Mouse (Mus musculus) lung, embryonic 14.5 days (tissue): ENCODE data around the gene 4930556J24Rik. TPM values are rescaled to one million over a fixed set of nuclear protein-coding genes. Genes with fewer than 3 reads are reported as not detected.

Experiments
- ATAC-seq: fragments of 200-750 bp; cut with Nextera tagmentation; 2 replicates; pipeline ENCODE4 v1.8.0; 2017; ENCODE audit warnings: mild to moderate bottlenecking, moderate TSS enrichment, moderate library complexity; ENCODE audit not compliant: insufficient read depth
- DNase-seq: peaks from one replicate; pipeline ENCODE4 v3.0.0-alpha.2; 2015
- H3K27ac ChIP-seq: fragments of 300-500 bp; sonication (generic); 2 replicates; pipeline ENCODE4 v1.5.1; 2014; ENCODE audit warnings: low read depth, mild to moderate bottlenecking, moderate library complexity
- H3K27me3 ChIP-seq: fragments of 300-500 bp; sonication (generic); 2 replicates; pipeline ENCODE4 v1.6.1; 2014; ENCODE audit warnings: low read length, control low read depth; ENCODE audit not compliant: insufficient read depth
- H3K36me3 ChIP-seq: fragments of 300-500 bp; sonication (generic); 2 replicates; pipeline ENCODE4 v1.6.1; 2014; ENCODE audit warnings: control low read depth; ENCODE audit not compliant: insufficient read depth
- H3K4me1 ChIP-seq: fragments of 300-500 bp; sonication (generic); 2 replicates; pipeline ENCODE4 v1.6.1; 2014; ENCODE audit warnings: antibody characterized with exemption, control low read depth; ENCODE audit not compliant: insufficient read depth
- H3K4me2 ChIP-seq: fragments of 300-500 bp; sonication (generic); 2 replicates; pipeline ENCODE4 v1.6.1; 2014; ENCODE audit warnings: mild to moderate bottlenecking
- H3K4me3 ChIP-seq: fragments of 300-500 bp; sonication (generic); 2 replicates; pipeline ENCODE4 v1.5.1; 2014; ENCODE audit warnings: low read depth, low read length
- H3K9ac ChIP-seq: fragments of 300-500 bp; sonication (generic); 2 replicates; pipeline ENCODE4 v1.6.1; 2014
- H3K9me3 ChIP-seq: fragments of 300-500 bp; sonication (generic); 2 replicates; pipeline ENCODE4 v1.6.1; 2016; ENCODE audit warnings: low read depth, low read length, control low read depth
- CTCF ChIP-seq: IDR thresholded peaks from 2 replicates; pipeline ENCODE4 v1.5.1; 2016; ENCODE audit warnings: antibody characterized with exemption, low read depth
- WGBS: fragments of 180-500 bp; shearing (Covaris S2); extraction: QIAGEN DNeasy Blood & Tissue Kit; methylation state at CpG from one replicate; pipeline ENCODE4 v1.1.7; 2014; 5-methylcytosine and 5-hydroxymethylcytosine counted together
- polyA plus RNA-seq: library from polyadenylated mRNA; unstranded; fragments of >200 nt; fragmentation: Nextera tagmentation; extraction: Ambion mirVana; gene quantifications from 2 replicates; pipeline ENCODE4 v1.2.1, GENCODE M21; 2014

Gene 4930556J24Rik
- polyA plus RNA-seq, 1 experiment from 2014 or later, result 0.16 TPM

DNA sequence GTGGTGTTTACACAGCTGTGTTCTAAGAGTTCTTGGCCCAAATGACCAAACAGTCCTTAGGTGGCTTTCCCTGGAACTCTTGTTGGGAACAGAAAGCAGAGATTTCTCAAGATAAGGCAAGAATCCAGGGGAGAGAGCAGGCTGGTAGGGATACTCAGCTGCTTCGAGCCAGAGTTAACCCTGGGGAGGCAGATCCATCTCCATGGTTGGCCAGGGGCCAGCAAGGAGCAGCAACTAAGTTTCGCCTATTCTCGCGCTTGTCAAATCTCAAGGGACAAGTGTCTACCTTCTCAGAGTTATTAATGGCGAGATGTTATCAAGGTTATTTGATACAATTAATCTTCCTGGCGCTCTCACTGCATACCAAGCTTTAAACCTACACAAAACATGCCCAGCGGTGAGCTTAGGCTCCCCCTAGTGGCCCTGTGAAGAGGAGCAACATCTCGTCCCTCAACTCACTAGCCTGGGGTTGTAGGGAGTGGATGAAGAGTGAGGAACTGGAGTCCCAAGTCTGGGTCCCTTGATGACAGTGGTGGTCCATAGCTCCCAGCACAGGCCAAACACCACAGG is 55.2 kb downstream of the 4930556J24Rik start:
- WGBS, result 46% methylated on average over 8 of the region's 8 CpGs
- Histone ChIP-seq H3K36me3 (peaks cover 8% of the 10 kb centered on the region; the same call in 1 of the 2 replicates), H3K4me1 (no peaks in the 10 kb centered on the region), H3K27ac (no peak overlapping the region), H3K27me3 (no peaks in the 10 kb centered on the region), H3K9ac (no peak overlapping the region), H3K9me3 (no peaks in the 10 kb centered on the region), H3K4me3 (no peak overlapping the region), H3K4me2 (no peak overlapping the region)
- no peak for ATAC-seq
- peak; percentile 76 for DNase-seq
- TF ChIP-seq CTCF, result peak; percentile 78

DNA sequence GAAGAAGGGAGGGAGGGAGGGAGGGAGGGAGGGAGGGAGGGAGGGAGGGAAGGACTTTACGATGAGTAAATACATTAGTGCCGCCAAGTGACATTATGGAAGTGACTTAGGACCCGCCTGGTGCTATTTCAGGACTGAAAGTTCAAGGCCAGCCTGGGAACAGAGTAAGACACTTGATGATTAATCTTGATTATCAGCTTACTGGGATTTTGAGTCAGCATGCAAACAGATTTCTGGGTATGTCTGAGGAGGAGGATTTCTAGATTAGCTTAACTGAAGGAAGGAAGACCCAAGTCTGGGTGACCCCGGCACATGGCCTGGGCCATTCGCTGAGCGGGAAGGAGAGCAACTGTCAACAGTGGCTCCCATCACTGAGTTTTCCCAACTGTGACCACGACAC is 56.1 kb downstream of the 4930556J24Rik start:
- DNase-seq (no peak), ATAC-seq (no peak)
- Histone ChIP-seq H3K27me3 (no peaks in the 10 kb centered on the region), H3K27ac (no peak overlapping the region), H3K9me3 (no peaks in the 10 kb centered on the region), H3K9ac (no peak overlapping the region), H3K4me2 (no peak overlapping the region), H3K4me3 (no peak overlapping the region), H3K4me1 (no peaks in the 10 kb centered on the region), H3K36me3 (peaks cover 8% of the 10 kb centered on the region; the same call in 1 of the 2 replicates)
- WGBS, result 80% methylated on average over 7 of the region's 7 CpGs
- no peak for TF ChIP-seq CTCF

DNA sequence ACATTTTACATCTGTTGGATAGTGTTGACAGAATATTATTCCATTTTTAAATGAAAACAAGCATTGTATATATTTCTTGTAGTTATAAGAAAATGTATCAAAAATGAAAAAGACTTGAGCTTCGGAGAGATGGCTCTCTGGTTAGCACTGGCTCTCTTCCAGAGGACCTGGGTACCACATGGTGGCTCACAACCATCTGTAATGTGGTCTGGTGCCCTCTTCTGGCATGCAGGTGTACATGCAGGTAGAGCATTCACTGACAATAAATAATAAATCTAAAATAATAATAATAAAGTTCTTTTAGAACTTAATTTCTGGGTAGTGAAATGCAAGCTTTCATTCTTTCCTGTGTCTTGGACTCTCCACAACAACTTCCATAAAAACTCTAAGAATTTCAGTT is 57.8 kb downstream of the 4930556J24Rik start:
- ATAC-seq (no peak), DNase-seq (peak; percentile 49)
- H3K4me1 ChIP-seq, result no peaks in the 10 kb centered on the region
- no peak overlapping the region for H3K27ac ChIP-seq
- peak; percentile 56 for TF ChIP-seq CTCF
- 35% methylated on average over 1 of the region's 1 CpGs for WGBS
- no peak overlapping the region for H3K4me2 ChIP-seq
- no peaks in the 10 kb centered on the region for H3K9me3 ChIP-seq
- no peak overlapping the region for H3K4me3 ChIP-seq
- peaks cover 8% of the 10 kb centered on the region; the same call in 1 of the 2 replicates for H3K36me3 ChIP-seq
- H3K27me3 ChIP-seq, result no peaks in the 10 kb centered on the region
- no peak overlapping the region for H3K9ac ChIP-seq

DNA sequence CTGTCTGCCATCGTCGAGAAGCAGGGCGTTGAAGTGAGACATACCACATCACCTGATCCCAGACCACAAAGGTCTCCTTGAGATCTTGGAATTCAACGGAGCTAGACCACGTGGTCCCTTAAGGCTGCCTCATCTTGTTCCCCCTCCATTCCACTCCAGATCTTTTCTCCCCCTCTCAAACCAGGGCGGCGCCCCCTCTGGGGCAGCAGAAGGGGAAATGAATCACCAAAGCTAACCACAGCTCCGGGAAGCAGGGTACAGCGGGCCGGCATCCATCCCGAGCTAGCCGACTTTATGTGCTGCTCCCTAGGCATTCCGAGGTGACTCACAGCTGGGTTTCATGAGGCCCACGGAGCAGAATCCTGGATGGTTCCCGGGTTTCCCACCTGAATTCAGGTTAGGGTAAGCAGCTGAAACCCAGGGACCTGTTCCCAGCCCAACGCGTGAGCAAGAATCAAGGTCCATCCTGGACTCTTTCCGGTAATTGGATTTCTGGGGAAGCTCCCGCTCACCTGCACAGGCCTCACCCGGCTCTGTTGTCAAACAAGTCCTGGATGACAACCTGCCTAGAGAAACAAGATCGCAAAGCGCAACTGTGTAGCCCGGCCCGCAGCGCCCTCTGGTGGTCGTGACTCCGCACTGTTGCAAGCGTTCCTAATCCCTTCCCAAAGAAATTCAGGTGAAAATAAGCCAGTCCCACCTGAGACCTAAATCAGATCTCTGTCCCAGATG is 62.3 kb downstream of the 4930556J24Rik start, which contains the start of gene Slc35e4:
Gene Slc35e4 (minus strand): TSS at position 556 of the 732 bp plus-strand sequence.
- DNase-seq (peak; percentile 91), ATAC-seq (peak; percentile 74)
- H3K9me3 ChIP-seq, result no peaks in the 10 kb centered on the region
- peaks cover 10% of the 10 kb centered on the region for H3K4me1 ChIP-seq
- peak within 1 kb of the TSS; percentile 54; the same call in 1 of the 2 replicates for H3K27ac ChIP-seq
- no peaks in the 10 kb centered on the region for H3K36me3 ChIP-seq
- peak within 1 kb of the TSS; percentile 96 for H3K4me2 ChIP-seq
- peak; percentile 94 for TF ChIP-seq CTCF
- H3K27me3 ChIP-seq, result 0 out of 2 replicates have a peak, but pooled peaks cover 5% of the 10 kb centered on the region
- under 1% methylated on average over 28 of the region's 28 CpGs for WGBS
- peak within 1 kb of the TSS; percentile 46 for H3K9ac ChIP-seq
- peak within 1 kb of the TSS; percentile 50 for H3K4me3 ChIP-seq

DNA sequence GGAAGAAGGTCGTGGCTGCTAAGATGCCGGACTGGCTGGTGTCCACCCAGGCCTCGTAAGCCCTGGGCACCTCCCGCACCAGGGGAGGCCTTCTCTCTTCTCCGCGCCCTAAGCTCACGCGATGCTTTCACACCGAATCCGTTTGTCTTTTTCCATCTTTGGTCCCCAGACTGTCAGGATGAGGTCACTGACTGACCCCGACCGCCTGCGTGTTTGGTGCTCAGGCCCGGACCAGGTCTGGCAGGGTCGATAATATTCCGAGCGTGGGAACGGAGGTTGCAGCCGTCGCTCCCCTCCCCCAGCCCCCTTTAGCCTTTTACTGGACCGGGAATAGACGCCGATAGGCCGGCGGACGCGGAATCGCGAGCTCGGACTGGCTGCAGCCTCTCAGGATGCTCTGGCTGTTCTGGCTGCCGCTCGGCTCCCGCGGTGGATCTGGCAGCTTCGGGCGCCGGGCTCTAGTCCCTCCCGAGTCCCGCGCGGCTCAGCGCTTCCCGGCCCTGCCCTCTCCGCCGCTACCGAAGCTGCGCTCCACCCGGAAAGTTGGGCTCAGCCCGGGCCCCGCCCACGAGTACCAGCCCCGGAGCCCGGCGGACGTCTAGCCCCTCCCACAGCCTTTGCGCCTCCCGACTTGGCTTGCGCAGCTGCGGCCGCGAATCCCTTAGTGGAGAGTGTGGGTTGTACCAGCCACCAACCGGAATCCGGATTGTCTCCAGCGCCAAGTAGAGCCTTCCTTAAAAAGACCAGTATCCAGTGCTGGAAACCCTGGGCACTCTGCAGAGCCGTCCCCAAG is 63.1 kb downstream of the 4930556J24Rik start:
- Histone ChIP-seq H3K9ac (peak overlapping the region; percentile 46), H3K27ac (peak overlapping the region; percentile 54; the same call in 1 of the 2 replicates), H3K36me3 (no peaks in the 10 kb centered on the region), H3K9me3 (no peaks in the 10 kb centered on the region), H3K4me3 (peak overlapping the region; percentile 50), H3K27me3 (0 out of 2 replicates have a peak, but pooled peaks cover 5% of the 10 kb centered on the region), H3K4me1 (peaks cover 10% of the 10 kb centered on the region), H3K4me2 (peak overlapping the region; percentile 96)
- under 1% methylated on average over 65 of the region's 65 CpGs for WGBS
- no peak for TF ChIP-seq CTCF
- peak; percentile 89 for ATAC-seq
- peak; percentile 92 for DNase-seq

DNA sequence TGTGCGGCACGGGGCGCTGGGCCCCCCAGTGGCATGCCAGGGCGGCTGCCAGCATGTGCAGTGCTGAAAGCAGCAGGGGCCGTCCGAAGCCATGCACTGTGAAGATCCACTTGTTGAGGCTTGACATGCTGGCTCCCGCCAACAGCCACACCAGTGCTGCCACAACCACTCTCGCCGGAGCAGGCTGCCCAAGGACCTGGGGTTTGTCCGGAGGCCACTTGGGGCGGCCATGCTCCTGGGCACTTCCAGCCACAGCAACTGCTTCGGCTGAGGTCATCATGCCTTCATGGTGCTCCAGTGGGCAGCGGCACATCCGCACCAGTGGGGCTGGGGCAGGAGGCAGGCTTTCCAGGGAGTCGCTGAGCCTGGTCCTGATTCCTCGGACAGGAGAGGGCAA is 63.7 kb downstream of the 4930556J24Rik start:
- H3K27ac ChIP-seq, result no peak overlapping the region

More for the DNA sequence above, 63.7 kb downstream of the 4930556J24Rik start:
- H3K9me3 ChIP-seq, result no peaks in the 10 kb centered on the region
- WGBS, result 5% methylated on average over 16 of the region's 16 CpGs
- TF ChIP-seq CTCF, result peak; percentile 38
- ATAC-seq (peak; percentile 4), DNase-seq (peak; percentile 40)
- 0 out of 2 replicates have a peak, but pooled peaks cover 5% of the 10 kb centered on the region for H3K27me3 ChIP-seq
- no peaks in the 10 kb centered on the region for H3K36me3 ChIP-seq
- H3K9ac ChIP-seq, result peak overlapping the region; percentile 46
- H3K4me3 ChIP-seq, result peak overlapping the region; percentile 50
- peaks cover 10% of the 10 kb centered on the region for H3K4me1 ChIP-seq
- H3K4me2 ChIP-seq, result peak overlapping the region; percentile 96
